Mouse (Mus musculus) neural tube, embryonic 12.5 days (tissue): Measurements from ENCODE around the gene Brinp1. TPM values are rescaled to one million over a fixed set of nuclear protein-coding genes. Genes with fewer than 3 reads are reported as not detected.
"Not testable (repeated sequence)": the region's sequence is repeated elsewhere in the genome, so short reads cannot be mapped to it uniquely, and the experiment has no call there.

Source experiments
- ATAC-seq: fragments of 200-750 bp; cut with Nextera tagmentation; 2 replicates; pipeline ENCODE4 v1.8.0; 2017; ENCODE audit warnings: low read depth, mild to moderate bottlenecking, moderate TSS enrichment, moderate library complexity; ENCODE audit not compliant: low FRiP score
- H3K27ac ChIP-seq: fragments of 300-500 bp; sonication (generic); 2 replicates; pipeline ENCODE4 v1.5.1; 2016
- H3K27me3 ChIP-seq: fragments of 300-500 bp; sonication (generic); replicated peaks from 2 replicates; pipeline ENCODE4 v1.6.1; 2016; ENCODE audit warnings: mild to moderate bottlenecking
- H3K36me3 ChIP-seq: fragments of 300-500 bp; sonication (generic); 2 replicates; pipeline ENCODE4 v1.6.1; 2016; ENCODE audit warnings: mild to moderate bottlenecking
- H3K4me1 ChIP-seq: fragments of 300-500 bp; sonication (generic); 2 replicates; pipeline ENCODE4 v1.6.1; 2016
- H3K4me2 ChIP-seq: fragments of 300-500 bp; sonication (generic); replicated peaks from 2 replicates; pipeline ENCODE4 v1.6.1; 2016; ENCODE audit warnings: mild to moderate bottlenecking
- H3K4me3 ChIP-seq: fragments of 300-500 bp; sonication (generic); 2 replicates; pipeline ENCODE4 v1.5.1; 2016
- H3K9ac ChIP-seq: fragments of 300-500 bp; sonication (generic); 2 replicates; pipeline ENCODE4 v1.6.1; 2016; ENCODE audit warnings: mild to moderate bottlenecking
- H3K9me3 ChIP-seq: fragments of 300-500 bp; sonication (generic); 2 replicates; pipeline ENCODE4 v1.6.1; 2016; ENCODE audit warnings: mild to moderate bottlenecking
- WGBS: fragments of 180-500 bp; shearing (Covaris S2); methylation state at CpG from one replicate; pipeline ENCODE4 v1.1.7; 2016; 5-methylcytosine and 5-hydroxymethylcytosine counted together
- polyA plus RNA-seq: library from polyadenylated mRNA; unstranded; fragments of >200 nt; fragmentation: Nextera tagmentation; extraction: Ambion mirVana; gene quantifications from 2 replicates; pipeline ENCODE4 v1.2.1, GENCODE M21; 2016

Brinp1 gene
- polyA plus RNA-seq, 1 experiment from 2014 or later = 17.5 TPM

- H3K4me3 ChIP-seq = no peak overlapping the region
- WGBS = 68% methylated on average over 3 of the region's 3 CpGs
- no peak overlapping the region for H3K27ac ChIP-seq
- ATAC-seq = no peak
- no peak overlapping the region for H3K4me2 ChIP-seq
- H3K9me3 ChIP-seq = no peaks in the 10 kb centered on the region
- no peaks in the 10 kb centered on the region for H3K4me1 ChIP-seq
- no peaks in the 10 kb centered on the region for H3K36me3 ChIP-seq
- H3K9ac ChIP-seq = no peak overlapping the region
- H3K27me3 ChIP-seq = no peaks in the 10 kb centered on the region
These were observed 43.3 kb downstream of the Brinp1 start for GRCm38 (mm10) chr4:68910942-68911341.

- no peaks in the 10 kb centered on the region for H3K4me1 ChIP-seq
- 73% methylated on average over 11 of the region's 11 CpGs for WGBS
- no peak overlapping the region for H3K4me3 ChIP-seq
- no peak overlapping the region for H3K4me2 ChIP-seq
- H3K27me3 ChIP-seq = no peaks in the 10 kb centered on the region
- H3K9ac ChIP-seq = no peak overlapping the region
- no peaks in the 10 kb centered on the region for H3K9me3 ChIP-seq
- no peak for ATAC-seq
- H3K36me3 ChIP-seq = no peaks in the 10 kb centered on the region
- H3K27ac ChIP-seq = no peak overlapping the region
These were observed 47.6 kb downstream of the Brinp1 start for GRCm38 (mm10) chr4:68906417-68907210.

GRCm38 (mm10) chr4:68890526-68890925 lies 63.7 kb downstream of the Brinp1 start:
- 89% methylated on average over 4 of the region's 4 CpGs for WGBS
- no peaks in the 10 kb centered on the region for H3K4me1 ChIP-seq
- no peak for ATAC-seq
- no peak overlapping the region for H3K4me3 ChIP-seq
- no peak overlapping the region for H3K27ac ChIP-seq
- H3K9ac ChIP-seq = no peak overlapping the region
- H3K27me3 ChIP-seq = no peaks in the 10 kb centered on the region
- H3K4me2 ChIP-seq = no peak overlapping the region
- no peaks in the 10 kb centered on the region for H3K9me3 ChIP-seq
- H3K36me3 ChIP-seq = no peaks in the 10 kb centered on the region

- Histone ChIP-seq H3K4me2 (no peak overlapping the region), H3K27me3 (no peaks in the 10 kb centered on the region), H3K9me3 (no peaks in the 10 kb centered on the region), H3K4me1 (no peaks in the 10 kb centered on the region), H3K36me3 (no peaks in the 10 kb centered on the region), H3K27ac (no peak overlapping the region), H3K9ac (no peak overlapping the region), H3K4me3 (no peak overlapping the region)
- no peak for ATAC-seq
- 88% methylated on average over 2 of the region's 2 CpGs for WGBS
These were observed 67.9 kb downstream of the Brinp1 start for GRCm38 (mm10) chr4:68886276-68886675.

GRCm38 (mm10) chr4:68872028-68872427 lies 82.2 kb downstream of the Brinp1 start:
- no peak overlapping the region for H3K4me3 ChIP-seq
- no peak overlapping the region for H3K4me2 ChIP-seq
- H3K9ac ChIP-seq = no peak overlapping the region
- no peaks in the 10 kb centered on the region for H3K4me1 ChIP-seq
- ATAC-seq = no peak
- H3K27ac ChIP-seq = no peak overlapping the region
- H3K36me3 ChIP-seq = no peaks in the 10 kb centered on the region
- H3K9me3 ChIP-seq = no peaks in the 10 kb centered on the region
- H3K27me3 ChIP-seq = no peaks in the 10 kb centered on the region

GRCm38 (mm10) chr4:68865135-68865767 lies 88.9 kb downstream of the Brinp1 start:
- 71% methylated on average over 4 of the region's 4 CpGs for WGBS
- Histone ChIP-seq H3K27me3 (no peaks in the 10 kb centered on the region), H3K4me2 (no peak overlapping the region), H3K27ac (no peak overlapping the region), H3K4me1 (peaks cover 3% of the 10 kb centered on the region; the same call in 1 of the 2 replicates), H3K36me3 (no peaks in the 10 kb centered on the region), H3K9me3 (no peaks in the 10 kb centered on the region), H3K9ac (no peak overlapping the region), H3K4me3 (no peak overlapping the region)
- ATAC-seq = no peak

GRCm38 (mm10) chr4:68864668-68865067 lies 89.5 kb downstream of the Brinp1 start:
- WGBS = 89% methylated on average over 2 of the region's 2 CpGs
- ATAC-seq = no peak

GRCm38 (mm10) chr4:68856868-68857267 lies 97.3 kb downstream of the Brinp1 start:
- H3K4me3 ChIP-seq = no peak overlapping the region
- no peaks in the 10 kb centered on the region for H3K36me3 ChIP-seq
- no peak overlapping the region for H3K4me2 ChIP-seq
- no peaks in the 10 kb centered on the region for H3K27me3 ChIP-seq
- H3K27ac ChIP-seq = no peak overlapping the region
- no peaks in the 10 kb centered on the region for H3K9me3 ChIP-seq
- 67% methylated on average over 1 of the region's 1 CpGs for WGBS
- ATAC-seq = no peak
- H3K4me1 ChIP-seq = no peaks in the 10 kb centered on the region
- no peak overlapping the region for H3K9ac ChIP-seq

More at GRCm38 (mm10) chr4:68864668-68865067, 89.5 kb downstream of the Brinp1 start:
- Histone ChIP-seq H3K4me2 (no peak overlapping the region), H3K9me3 (no peaks in the 10 kb centered on the region), H3K4me3 (no peak overlapping the region), H3K9ac (no peak overlapping the region), H3K4me1 (peaks cover 3% of the 10 kb centered on the region; the same call in 1 of the 2 replicates), H3K27me3 (no peaks in the 10 kb centered on the region), H3K36me3 (no peaks in the 10 kb centered on the region), H3K27ac (no peak overlapping the region)

- ATAC-seq = no peak
- Histone ChIP-seq H3K4me1 (peaks cover 2% of the 10 kb centered on the region; the same call in 1 of the 2 replicates), H3K36me3 (no peaks in the 10 kb centered on the region), H3K27me3 (no peaks in the 10 kb centered on the region), H3K4me3 (no peak overlapping the region), H3K27ac (no peak overlapping the region), H3K4me2 (no peak overlapping the region), H3K9ac (no peak overlapping the region), H3K9me3 (no peaks in the 10 kb centered on the region)
- WGBS = 63% methylated on average over 3 of the region's 3 CpGs
These were observed 104.5 kb downstream of the Brinp1 start for GRCm38 (mm10) chr4:68849671-68850070.

GRCm38 (mm10) chr4:68846976-68847375 lies 107.2 kb downstream of the Brinp1 start:
- Histone ChIP-seq H3K4me1 (peaks cover 2% of the 10 kb centered on the region; the same call in 1 of the 2 replicates), H3K9ac (no peak overlapping the region), H3K36me3 (no peaks in the 10 kb centered on the region), H3K9me3 (no peaks in the 10 kb centered on the region), H3K27ac (no peak overlapping the region), H3K4me3 (no peak overlapping the region), H3K27me3 (no peaks in the 10 kb centered on the region), H3K4me2 (no peak overlapping the region)
- ATAC-seq = peak; percentile 21; the same call in 1 of the 2 replicates
- WGBS = 55% methylated on average over 1 of the region's 1 CpGs

GRCm38 (mm10) chr4:68845964-68846363 lies 108.2 kb downstream of the Brinp1 start:
- no peak for ATAC-seq
- no peak overlapping the region for H3K9ac ChIP-seq
- H3K27ac ChIP-seq = no peak overlapping the region
- H3K4me1 ChIP-seq = peaks cover 2% of the 10 kb centered on the region; the same call in 1 of the 2 replicates
- H3K9me3 ChIP-seq = no peaks in the 10 kb centered on the region
- no peaks in the 10 kb centered on the region for H3K36me3 ChIP-seq
- 44% methylated on average over 3 of the region's 3 CpGs for WGBS
- H3K27me3 ChIP-seq = no peaks in the 10 kb centered on the region
- H3K4me2 ChIP-seq = no peak overlapping the region
- H3K4me3 ChIP-seq = no peak overlapping the region

GRCm38 (mm10) chr4:68813997-68814396 lies 140.2 kb downstream of the Brinp1 start:
- ATAC-seq, H3K27ac ChIP-seq, H3K9ac ChIP-seq, H3K9me3 ChIP-seq, H3K27me3 ChIP-seq, H3K4me3 ChIP-seq, H3K36me3 ChIP-seq, H3K4me2 ChIP-seq, H3K4me1 ChIP-seq: not testable (repeated sequence)
